Mouse (Mus musculus) A20 (cell line): ENCODE results near the gene Ddx58.
A peak's percentile ranks its signal among the peaks of the same experiment; 100 is the strongest.

Source experiments
- DNase-seq: peaks from one replicate; pipeline ENCODE4 v3.0.0-alpha.2; 2011; ENCODE audit warnings: low read depth, low spot score

Ddx58 gene

DNA sequence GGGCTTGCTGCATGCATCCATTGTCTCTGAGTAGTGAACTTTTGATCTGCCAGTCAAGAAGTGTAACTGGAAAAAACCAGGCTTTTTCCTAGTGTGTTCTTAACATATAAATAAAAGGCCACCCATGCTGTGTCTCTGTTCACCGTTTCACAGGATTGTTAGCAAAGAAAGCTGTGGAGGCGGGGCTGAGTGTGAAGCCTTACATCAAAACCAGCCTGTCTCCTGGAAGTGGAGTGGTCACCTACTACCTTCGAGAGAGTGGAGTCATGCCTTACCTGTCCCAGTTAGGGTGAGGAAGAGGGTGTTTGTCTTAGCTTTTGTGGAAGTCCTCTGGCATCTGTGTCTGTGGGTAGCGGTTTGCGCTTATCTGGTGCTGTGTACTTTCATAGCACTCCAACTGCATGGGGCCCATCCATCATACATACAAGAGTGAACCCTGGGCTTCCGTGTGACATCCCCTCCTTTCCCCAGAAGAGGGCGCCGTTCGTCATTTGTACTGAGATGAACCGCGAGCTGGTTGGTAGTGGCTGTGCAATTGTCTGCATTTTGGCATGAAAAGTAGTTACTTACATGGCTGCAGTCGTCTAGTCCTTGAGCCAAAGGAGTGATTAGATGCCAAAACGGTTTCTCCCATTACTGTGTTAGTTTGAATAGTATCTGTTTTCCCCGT, 56.8 kb downstream of the Ddx58 start:
- peak; percentile 71 for DNase-seq

DNA sequence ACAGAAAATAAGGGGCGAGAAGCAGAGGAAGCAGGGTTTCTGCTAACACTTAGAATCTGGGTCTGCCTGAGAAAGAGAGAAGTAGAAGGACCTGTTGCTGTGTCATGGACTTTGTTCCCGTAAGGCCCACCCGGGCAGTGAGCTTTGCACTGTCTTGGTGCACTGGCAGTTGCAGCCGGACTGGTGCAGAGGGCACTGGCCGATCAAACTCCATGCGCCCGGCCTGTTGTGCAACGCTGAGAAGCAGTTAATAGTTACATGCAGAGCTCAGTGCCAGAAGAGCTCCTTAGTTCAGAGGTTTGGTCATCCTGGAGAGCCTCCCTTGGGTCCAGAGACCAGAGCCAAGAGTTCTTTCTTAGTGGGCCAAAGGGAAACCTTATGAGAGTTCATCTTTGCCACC, 57.9 kb downstream of the Ddx58 start:
- DNase-seq: no peak

DNA sequence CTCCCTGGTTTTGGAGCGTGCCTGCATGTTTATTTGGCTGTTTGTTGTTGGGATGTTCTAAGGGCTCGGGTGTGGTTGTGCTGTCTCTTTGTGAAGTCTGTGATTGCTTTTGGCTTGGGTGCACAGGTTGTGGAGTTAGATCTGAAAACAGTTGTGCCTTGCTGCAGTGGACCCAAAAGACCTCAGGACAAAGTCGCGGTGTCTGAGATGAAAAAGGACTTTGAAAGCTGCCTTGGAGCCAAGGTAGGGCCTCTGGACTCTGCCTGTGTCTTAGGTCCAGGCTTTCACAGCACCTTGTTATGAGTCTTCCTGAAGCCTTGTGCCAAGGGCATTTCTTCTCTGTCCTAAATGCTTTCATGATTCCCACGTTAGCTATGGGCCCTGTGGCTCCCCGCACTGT, 59.6 kb downstream of the Ddx58 start:
- no peak for DNase-seq

DNA sequence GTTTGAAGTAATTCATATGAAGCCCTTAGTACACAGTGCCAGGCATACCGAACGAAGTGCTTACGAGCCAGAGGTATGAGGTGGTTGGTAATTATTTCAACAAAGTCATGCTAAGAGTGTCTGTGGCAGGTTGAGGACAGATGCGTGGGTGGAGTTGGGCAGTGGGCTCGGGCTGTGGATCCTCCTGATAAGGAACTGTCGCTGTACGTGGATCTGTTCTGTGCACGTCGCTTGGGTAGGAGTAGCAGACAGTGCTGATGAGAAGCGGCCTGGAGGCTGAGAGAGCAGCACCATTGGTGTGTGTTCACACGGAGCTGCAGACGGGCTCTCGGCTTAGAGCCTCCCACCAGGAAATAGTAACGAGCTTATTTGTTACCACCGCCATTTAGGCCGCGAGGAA, 61.0 kb downstream of the Ddx58 start:
- no peak for DNase-seq

DNA sequence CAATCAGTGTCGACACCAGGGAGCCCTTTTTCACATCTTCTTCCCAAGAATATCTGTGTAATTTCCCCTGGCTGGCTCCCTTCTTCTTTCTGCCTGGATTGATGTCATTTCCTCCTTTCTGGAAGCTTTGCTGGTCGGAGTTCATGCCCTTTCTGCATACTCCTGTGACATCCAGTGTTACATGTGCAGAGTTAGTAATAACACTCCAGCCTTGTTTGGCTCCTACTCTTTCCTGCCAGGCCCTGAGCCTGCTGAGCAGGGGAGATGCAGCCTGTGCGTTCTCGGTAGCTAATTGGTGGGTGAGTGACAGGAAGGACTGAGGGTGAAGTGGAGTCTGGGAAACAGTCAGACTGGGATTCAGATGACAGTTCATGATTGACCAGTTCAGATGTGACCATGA, 65.3 kb downstream of the Ddx58 start:
- no peak for DNase-seq

DNA sequence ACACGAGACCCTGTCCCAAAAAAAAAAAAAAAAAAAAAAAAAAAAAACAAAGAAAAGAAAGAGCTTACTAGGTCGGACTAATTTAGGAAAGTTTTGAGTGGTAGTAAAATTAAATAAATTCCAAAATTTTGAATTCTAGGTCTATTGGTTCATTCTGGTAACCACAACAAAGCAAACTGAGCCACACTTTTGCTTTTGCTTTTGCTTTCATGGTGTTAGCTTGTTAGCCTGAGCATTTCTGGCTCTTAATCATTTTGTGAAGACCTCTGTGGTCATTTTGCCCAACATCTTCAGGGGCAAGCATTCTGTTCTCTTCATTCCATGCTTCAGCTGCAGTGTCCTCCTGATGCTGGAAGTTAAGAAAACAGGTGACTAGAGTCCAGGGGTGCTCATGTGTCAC, 67.3 kb downstream of the Ddx58 start:
- no peak for DNase-seq

DNA sequence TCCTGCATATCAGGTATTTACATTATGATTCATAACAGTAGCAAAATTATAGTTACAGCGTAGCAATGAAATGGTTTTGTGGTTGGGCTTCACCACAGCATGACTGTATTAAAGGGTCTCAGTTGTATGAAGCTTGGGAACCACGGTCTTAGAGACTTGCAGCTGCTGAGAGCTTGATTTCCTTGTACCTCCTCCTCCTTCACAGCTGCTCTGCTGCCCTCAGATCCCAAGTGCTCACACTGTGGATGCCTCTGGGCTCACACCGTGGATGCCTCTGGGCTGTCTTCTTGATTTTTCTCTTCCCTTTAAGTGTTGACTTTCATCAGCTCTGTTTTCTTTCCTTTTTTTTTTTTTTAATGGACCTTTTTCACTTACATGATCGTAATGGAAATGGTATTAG, 68.2 kb downstream of the Ddx58 start:
- no peak for DNase-seq

DNA sequence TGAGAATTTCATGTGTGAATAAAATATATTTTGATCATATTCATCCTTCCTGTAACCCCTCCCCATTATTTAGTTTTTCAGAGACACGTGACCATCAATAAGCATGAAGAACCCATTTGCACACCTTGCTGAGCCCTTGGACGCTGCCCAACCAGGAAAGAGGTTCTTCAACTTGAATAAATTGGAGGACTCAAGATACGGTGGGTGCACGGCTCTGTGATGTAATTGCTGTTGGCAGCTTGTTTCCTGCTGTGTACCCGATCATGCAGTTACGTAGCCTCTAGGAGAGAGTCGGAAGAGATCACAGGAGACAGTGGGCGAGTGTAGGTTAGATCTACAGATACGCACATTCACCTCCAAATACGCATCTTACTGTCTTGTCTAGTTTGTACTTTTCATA, 76.0 kb downstream of the Ddx58 start:
- no peak for DNase-seq

DNA sequence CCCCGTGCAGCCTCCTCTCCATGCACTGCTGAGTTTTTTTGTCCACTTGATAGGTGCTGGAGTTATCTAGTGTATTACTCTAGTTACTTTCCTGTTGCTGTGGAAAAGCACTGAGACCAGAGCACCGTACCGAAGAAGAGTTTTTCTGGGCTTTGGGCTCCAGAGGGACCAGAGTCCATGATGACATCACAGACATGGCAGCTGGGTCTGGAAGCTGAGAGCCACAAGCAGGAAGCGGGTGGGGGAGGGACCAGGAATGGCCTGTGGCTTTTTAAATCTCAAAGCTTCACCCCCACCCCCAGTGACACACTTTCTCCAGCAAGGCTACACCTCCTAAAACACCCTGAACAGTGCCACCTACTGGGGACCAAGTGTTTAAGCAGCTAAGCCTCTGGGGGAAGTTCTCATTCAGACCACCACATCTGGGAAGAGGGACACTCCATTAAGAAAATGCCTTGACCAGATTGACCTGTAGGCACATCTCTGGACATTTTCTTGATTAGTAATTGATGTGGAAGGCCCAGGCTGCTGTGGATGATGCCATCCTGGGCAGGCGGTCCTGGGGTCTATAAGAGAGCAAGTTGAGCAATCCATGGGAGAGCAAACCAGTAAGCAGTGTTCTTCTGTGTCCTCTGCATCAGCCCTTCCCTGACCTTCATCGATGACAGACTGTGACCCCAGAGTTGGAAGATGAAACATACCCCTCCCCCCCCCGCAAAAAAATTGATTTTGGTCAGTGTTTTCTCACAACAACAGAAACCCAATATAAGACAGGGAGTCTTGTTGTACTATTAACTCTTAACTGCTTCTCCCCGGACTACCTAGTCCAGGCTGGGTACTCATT, 78.8 kb downstream of the Ddx58 start:
- DNase-seq: no peak

DNA sequence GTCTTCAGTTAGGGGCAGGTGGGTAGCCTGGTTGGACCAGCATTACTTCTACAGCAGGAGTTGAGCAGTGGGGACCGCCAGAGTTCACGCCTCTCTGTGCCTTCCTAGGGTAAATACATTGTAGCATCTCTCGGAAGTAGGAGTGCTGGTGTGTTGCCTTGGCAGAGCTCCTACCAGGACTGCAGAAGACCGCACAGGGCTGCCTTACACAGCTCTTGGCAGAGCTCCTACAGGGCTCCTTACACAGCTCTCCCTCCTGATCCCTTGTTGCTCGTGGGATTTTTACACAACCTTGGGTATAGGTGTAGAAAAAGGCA, 81.4 kb downstream of the Ddx58 start:
- no peak for DNase-seq

DNA sequence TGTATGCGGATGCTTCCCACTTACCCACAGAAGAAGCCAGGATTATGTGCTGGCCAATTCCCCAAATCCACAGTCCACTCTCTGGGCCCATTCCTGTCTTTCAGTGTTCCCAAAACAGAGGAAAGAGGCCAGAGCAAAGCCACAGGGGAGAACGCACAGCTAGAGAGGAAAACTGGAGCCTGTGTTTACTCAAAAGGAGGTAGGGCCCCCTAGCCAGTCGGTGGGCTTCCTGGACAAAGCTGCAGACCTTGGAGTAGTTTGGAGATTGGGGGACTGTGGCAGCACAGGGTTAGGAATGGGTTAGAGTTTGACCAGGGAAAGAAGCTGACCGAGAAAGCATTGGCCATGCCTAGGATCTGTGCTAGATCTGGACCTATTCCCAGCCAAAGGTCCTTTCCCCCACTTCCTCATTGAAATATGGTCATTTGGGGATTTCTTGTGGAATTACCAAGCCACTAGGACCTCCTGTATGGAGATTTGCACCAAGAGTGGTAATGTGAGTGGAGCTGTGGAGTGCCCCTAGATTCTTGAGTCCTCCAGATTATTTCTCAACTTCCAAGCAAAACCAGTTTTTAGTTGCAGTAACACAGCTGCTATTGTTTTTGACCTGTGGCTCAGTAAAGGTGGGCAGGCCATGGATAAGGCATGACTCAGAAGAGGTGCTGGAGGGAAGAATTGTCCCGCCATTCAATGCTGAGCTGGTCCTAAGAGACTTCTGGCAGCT, 82.0 kb downstream of the Ddx58 start:
- DNase-seq: no peak

DNA sequence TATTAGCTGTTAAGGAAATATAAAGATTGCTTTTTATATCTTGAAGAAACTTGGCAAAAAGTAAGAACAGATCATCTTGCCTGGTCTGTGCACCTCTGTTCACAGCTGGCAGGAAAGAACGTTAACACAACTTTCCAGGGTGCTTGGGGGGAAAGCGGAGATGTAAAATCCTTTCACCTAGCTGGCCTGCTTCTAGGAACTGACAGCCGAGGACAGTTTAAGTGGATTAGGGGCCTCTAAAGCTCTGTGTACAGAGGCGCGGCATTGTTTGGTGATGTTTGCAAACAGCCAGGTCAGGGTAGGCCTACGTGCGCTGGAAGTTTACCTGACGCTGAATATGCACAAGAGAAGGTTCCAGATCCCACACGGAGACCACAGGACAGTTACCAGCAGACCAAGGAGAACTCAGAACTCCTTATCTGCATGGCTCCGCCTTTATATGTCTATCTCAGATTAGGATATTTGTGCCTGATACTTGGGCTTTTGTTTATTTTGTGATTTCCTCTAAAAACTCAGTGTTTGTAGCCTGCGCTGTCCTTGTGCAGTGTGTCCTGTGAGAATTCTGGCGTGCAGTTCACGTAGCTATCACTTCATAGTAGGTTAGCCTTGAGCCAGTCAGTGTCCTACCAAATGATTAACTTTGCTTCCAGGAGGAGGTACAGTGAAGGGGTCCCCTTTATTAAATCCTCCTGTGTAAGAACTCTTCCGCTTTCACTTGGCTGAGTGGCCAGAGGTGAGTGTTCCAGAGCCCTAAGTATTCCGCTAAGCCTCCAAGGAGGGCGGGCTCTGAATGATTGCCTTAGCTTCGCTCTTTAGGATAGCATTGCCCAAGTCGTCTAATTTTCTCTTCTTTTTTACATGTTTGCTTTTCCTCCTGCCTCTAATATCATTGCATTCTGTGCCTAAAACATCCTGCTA, 82.8 kb downstream of the Ddx58 start:
- no peak for DNase-seq

DNA sequence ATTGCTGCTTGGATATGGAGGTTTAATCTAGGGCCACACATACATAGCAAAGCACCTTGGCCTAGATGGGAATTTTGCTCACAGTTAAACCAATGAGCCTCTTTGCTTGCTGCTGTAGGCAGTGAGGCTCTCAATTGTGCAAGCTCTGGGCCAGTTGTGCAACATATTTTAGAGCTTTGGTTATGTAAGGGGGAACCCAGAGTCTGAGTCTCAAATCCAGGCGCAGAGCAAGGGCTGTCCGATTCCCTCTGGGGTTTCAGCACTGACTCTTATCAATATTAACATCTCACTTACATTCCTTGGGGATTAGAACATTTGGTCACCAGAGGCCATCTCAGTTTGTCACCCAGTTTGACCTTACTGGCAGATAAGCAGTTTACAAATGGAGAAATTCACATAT, 83.5 kb downstream of the Ddx58 start:
- DNase-seq: no peak

DNA sequence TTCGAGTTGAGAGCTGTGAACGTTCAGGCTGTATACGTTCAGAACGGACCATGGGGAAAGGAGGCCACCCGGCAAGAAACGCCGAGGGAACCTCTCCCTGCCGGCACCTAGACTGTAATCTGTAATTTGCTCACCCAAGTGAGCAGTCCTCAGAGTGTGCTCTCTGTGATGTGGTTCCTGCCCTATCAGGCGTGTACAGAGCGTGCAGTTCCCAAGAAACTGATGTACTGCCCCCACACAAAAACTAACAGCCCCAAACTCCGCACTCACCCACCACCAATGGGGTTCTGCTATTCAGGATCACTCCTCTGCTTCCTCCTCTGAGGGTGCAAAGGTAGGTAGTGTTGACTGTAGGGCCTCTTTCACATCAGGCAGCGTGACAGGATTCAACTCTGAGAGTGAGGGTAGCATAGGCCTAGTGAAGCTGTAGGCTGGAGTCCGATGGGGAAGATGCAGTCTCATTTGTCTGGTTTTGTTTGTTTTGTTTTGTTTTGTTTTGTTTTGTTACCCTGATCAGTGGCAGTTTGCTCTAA, 84.1 kb downstream of the Ddx58 start:
- DNase-seq: no peak

DNA sequence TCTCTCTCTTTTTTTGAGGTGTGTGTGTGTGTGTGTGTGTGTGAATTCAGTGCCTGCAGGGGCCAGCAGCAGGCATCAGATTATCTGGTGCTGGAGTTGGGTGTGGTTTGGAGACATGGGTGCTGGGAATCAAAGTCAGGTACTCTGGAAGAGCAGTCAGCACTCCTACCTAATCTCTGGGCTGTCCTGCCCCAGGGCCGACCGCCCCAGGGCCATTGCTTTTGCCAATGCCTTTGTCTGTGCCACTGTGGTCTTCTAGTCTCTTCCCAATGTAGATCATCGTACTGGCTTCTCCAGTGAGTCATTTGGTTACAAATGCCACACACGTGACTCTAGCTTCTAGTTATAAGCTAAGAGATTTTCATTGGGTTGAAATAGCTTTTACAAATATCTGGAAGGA, 84.9 kb downstream of the Ddx58 start:
- DNase-seq: no peak
